Mouse (Mus musculus): ENCODE results near the gene Mst1.

The Mst1 gene

DNA sequence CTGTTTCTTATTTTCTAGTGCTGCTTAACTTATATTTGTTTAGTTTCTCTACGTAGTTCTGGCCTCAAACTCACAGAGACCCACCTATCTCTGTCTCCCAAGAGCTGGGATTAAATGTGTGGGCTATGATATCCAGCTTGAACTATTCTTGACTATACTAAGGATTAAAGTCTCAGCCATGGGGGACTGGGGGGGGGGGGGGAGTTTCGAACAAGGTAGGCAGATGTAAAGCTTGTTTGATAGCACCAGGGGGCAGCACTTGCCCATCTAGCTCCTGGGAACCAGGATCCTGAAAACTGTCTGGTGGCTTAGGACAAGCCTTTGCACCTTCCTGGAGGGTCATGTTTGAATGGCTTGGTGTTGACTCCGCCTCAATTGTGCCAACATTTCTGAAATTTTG is 15.3 kb downstream of the Mst1 start:
- no peak for DNase-seq (ENCODE audit: low read depth in 1 of 2, low spot score in 2 of 2)

DNA sequence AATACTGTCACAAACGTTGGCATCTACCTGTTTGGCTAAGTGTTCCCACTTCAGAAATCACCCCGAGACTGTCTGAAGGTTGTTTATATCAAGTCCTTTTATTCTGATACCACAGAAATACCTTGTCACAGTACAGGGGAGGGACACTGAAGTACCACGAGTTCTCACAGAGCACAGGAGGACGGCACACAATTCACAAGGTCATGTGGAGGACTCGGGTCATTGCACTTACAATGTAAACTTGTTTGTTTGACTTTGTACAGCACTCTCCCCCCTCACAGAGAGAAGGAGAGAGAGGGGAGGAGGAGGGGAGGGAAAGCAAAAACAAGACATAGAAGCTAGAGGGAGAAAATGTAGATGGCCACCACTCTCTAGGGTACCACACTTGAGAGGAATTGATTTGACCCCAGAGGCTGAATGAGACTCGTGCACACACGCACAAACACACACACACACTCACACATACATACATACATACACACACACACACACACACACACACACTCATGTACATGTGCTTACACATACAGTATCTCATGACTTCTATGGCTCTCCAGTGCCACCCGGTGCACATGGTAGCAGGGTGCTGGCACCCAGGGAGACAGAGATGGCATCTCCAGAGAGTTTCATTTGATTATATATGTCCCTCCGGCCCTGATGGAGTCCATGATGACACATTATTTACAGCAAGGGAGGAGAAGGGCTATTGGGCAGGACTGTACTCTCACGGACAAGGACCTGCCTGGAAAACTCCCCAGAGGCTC is 15.9 kb downstream of the Mst1 start:
- DNase-seq (ENCODE audit: low read depth in 1 of 2, low spot score in 2 of 2) = no peak

DNA sequence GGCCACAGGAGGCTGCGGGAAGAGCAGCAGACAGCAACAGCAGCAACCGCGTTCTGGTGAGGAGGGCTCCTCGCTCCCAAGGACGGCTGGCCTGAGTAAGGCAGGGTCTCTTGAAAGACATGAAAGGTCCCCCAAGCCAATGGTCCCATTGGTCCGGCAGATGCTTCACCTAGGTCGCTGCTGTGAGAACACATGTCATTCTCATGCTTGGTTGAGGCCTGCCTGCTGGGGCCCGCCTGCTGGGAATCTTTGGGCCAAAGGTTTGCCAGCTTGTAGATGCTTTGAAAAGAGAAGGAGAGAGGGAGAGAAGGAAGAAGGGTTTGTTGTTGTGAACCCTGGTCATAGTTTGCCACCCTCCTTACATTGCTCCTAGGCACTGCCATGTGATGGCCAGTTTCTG is 19.4 kb downstream of the Mst1 start:
- DNase-seq (ENCODE audit: low read depth in 1 of 2, low spot score in 2 of 2) = no peak

DNA sequence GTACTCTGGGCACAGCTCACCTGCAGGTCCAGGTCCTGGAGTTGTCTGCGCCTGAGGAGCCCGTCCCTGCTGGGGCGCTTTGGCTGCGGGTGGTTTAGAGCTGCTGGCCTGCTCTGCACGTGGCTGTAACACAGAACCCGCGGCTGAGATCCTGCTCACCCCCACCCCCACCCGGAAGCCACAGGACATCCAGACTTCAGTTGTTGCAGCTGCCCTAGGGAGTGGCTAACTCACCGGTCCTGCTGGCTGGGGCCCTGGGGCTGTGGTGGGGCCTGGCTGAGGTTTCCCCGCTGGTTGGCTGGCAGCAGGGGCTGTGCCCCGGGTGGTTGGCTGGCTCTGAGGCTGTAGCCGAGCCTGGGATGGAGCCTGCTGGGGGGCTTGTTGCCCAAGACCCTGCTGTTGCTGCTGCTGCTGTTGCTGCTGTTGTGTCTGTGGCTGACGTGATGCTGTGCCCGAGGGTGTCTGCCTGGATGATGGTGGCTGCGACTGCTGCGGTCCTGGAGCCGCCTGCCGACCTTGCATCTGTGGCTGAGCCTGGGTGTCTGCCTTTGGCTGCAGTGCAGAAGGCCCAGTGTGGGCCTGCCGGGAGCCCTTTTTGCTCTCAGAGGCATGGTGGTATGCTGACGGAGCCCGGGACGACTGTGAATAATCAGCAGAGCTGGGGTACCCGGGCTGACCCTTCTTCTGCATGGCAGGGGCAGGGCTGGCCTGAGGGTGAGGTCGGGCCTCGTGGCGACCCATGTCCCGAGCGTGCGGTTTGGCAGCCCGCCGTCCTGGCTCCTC is 24.7 kb downstream of the Mst1 start:
- DNase-seq (ENCODE audit: low read depth in 1 of 2, low spot score in 2 of 2) = no peak

DNA sequence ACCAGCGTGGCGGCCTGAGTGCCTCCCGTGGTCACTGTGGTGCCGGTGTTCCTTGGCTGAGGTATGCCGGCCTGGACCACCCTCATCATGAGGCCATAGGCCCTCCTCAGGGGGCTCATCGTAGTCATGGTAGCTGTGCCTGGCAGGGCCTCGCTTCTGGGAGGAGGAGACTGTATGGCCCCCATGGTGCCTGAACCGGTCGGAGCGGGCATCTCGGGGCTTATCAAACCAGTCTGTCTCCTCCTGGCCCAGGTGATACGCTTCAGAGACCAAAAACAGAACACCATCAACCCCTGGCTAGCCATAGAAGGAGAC is 25.3 kb downstream of the Mst1 start:
- DNase-seq (ENCODE audit: low read depth in 1 of 2, low spot score in 2 of 2) = no peak

DNA sequence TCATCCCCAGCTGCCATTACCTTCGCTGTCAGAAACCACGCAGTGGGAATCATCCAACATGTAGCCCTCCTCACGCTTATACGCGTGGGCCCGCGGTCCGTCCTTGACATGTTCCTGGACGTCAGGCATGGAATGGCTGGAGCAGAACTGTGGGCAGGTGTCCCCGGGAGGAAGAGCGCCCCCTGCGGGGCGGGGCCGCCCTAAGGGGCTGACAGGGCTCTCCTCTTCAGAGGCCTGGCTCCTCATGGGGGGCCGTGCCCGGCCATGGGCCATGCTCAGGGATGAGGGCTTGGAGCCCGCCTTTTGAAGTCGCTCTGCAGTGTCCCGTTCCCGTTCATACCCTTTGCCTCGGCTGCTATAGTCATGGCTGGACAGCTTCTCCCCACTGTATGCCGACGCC is 25.9 kb downstream of the Mst1 start:
- DNase-seq (ENCODE audit: low read depth in 1 of 2, low spot score in 2 of 2) = no peak

DNA sequence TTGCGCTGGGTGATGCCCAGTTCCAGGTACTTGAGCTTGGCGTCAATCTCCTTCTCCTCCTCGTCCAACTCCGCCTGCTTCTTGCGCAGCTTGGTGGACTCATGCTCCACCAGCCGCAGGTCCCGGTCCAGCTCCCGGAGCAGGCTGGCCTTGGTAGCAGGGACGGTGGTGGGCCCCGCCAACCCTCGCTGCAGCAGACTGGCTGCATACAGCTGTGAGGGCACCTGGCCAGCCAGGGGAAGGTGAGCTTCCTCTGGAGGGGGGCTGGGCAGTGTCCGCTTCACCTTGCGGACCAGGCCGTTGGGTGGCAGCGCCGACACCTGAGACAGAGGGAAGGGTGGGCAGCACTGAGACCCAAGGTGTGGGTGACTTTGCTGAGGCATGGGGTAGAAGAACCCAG is 27.6 kb downstream of the Mst1 start:
- DNase-seq (ENCODE audit: low read depth in 1 of 2, low spot score in 2 of 2) = no peak

DNA sequence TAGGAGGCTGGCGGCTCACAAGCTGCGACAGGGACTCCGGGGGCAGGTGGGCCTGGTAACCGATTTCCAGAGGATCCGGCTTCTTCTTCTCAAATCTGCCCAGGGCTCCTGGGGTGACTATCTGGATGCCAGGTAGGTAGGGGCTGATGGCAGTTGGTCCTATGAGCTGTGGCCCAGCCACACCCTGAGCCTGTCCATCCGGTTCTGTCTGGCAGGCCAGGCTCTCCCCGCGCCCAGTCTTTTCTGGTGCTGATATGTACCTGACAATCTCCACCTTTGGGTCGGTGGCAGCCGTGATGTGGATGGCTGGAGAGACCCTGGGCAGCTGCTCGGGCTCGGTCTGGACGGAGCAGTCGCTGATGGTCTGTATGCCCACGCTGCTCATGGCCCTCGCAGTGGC is 29.9 kb downstream of the Mst1 start:
- DNase-seq (ENCODE audit: low read depth in 1 of 2, low spot score in 2 of 2) = no peak

DNA sequence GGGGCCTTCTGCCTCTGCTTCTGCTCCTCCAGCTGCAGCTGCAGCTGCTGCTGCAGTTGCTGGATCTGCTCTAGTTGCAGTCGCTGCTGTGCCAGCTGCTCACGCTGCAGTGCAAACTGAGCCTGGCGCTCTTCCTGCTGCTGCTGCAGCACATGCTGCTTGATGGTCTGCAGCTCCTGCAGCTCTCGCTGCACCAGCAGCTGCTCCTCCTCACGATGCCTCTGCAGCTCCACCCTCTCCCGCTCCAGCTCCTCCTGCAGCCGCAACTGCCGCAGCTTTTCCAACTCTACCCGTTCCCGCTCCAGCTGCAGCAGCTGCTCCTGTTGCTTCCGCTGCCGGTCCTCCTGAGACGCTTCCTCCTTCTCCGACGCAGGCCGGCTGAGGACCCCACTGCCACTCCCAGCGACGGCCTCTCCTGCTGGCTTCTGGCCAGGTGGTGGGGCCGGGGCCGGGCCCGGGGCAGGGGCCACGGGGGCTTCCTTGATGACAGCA is 30.9 kb downstream of the Mst1 start:
- DNase-seq (ENCODE audit: low read depth in 1 of 2, low spot score in 2 of 2) = no peak

DNA sequence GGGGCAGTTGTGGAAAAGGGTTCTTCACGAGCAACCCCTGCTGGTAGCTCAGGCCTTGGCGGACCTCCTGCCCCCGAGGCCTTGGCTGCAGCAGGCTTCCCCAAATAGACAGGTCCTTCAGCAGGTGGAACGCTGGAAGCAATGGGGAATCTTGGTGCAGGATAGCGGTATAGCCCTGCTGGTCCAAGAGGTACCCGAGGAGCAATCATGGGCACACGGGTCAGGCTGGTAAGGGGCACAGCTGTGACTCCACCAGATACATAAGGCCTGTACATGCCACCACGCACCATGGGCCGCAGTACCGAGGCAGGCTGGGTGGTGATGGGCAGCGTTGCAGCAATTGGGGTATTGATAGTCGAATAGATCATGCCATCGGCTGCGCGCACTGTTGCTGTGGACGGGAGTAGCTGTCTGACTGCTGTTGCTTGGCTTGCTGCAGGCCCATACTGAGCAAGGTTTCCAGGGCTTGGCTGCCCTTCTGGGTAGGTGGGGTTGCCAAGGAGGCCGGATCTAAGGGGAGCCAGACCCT is 31.4 kb downstream of the Mst1 start:
- DNase-seq (ENCODE audit: low read depth in 1 of 2, low spot score in 2 of 2) = no peak

DNA sequence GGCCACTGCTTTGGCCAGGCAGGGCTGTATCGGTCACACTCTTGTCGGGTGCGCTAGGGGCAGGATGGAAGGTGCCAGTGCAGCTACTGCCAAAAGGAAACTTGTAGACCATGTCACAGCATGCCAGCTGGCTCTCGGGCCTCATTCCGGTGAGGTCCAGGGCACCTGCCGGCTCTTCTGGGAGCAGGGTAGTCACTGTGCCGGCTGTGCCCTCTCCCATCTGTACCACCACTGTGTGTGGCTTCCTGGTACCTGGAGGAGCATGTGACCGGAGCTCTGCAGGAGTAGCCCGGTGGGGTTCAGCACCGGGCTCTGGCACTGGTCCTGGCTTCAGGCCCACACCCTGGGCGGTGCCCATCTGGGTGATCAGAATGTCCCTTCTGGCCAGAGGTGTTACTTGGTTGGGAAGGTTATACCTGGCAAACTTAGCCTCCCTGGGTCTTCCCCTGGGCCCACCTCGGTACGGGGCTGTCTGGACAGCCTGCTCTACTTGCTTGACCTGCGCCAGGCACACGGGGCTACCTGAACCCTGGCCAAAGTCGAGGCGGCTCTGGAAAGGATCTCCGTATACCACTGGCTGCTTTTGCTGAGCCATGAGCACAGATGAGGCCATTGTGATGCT is 32.6 kb downstream of the Mst1 start:
- DNase-seq (ENCODE audit: low read depth in 1 of 2, low spot score in 2 of 2) = no peak

DNA sequence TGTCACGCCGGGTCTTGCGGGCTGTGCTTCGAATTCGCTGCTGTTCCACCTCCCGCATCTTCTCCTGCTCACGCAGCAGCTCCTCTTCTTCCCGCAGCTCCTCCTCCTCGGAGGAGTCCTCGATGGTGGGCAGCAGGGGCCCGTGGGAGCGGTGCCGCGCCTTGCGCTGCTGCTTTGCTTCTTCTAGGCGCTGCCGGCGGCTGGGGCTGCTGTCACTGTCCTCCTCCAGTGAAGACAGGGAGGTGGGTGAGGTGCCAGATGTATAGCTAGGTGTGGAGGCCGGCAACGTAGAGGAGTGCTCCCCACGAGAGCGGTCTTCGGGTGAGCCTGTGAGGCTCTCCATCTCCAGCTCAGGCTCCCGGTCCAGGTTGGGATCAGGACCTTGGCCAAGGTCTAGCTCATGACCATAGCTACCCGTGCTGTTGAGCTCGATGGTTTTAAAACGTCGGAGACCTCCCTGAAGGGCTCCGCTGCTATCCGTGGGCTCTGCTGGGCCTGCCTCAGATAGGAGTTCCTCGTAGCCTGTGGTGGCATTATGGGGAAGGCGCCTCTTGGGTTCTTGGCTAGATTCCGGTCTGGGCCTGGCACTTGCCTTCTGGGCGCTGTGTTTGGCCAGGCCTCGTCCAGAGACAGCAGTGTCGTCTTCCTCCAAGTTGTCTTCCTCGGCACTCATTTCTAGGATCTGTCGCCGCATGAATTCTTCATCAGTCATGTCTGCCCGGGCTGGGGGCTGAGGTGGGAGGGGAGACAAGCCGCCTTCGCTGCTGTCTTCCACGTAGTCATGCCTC is 35.2 kb downstream of the Mst1 start:
- no peak for DNase-seq (ENCODE audit: low read depth in 1 of 2, low spot score in 2 of 2)

DNA sequence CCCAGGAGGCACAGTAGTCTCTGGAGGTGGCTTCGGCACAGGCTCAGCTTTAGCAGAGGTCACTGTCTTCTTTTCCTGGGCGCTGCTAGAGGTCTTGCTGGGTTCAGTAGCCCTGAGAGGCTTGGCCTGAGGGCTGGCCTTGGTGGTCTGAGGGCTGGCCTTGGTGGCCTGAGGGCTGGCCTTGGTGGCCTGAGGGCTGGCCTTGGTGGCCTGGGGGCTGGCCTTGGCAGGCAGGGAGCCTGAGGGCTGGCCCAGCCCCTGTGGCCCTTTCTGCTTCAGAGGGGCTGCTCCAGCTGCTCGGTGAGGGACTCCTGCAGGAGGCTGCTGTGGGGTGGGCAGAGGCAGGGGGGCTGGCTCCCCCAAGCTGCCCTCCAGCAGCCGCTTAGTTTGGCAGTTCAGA is 36.9 kb downstream of the Mst1 start:
- DNase-seq (ENCODE audit: low read depth in 1 of 2, low spot score in 2 of 2) = no peak

DNA sequence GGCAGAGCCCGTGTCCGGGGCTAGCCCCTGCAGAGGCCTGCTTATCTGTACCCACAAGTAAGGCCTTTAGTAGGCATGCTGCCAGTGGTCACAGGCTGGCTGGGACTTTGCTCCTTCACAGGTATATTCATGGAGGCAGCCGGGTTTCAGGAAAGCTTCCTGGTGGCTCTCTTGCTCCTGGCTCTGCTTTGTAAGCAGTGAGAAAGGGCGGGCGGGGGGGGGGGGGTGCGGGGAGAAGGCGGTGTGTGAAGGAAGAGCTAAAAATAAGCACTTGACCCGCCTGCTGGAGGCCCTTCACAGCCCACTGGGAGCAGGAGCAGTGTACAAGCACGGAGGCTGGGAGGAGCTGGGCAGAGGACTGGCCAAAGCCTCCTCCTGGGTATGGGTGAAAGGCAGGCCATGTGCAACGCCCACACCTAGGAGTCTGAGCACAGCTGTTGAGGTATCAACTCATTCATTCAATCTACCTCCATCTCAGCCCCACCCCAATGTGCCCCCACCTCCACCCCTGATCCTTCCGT is 39.7 kb downstream of the Mst1 start:
- DNase-seq (ENCODE audit: low read depth in 1 of 2, low spot score in 2 of 2) = no peak

DNA sequence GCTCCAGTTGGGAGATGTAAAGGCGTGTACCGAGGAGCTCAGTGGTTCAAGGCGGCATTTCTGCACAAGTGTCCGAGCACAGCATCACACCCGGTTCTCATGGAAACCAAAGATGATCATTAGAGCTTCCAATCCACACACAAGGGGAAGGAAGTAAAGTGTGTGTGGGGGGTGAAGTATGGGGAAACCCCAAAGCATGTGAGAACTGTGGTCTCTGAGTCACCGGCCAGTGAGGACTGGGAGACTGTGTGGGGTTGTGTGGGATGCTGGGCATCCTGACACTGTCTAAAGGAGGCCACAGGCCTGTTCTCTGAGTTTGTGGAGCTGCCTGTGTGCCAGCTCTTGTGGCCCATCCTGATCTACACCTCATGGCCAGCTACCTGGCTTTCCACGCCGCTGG is 40.4 kb downstream of the Mst1 start:
- peak; percentile 63 to 79 for DNase-seq (ENCODE audit: low read depth in 1 of 2, low spot score in 2 of 2)

DNA sequence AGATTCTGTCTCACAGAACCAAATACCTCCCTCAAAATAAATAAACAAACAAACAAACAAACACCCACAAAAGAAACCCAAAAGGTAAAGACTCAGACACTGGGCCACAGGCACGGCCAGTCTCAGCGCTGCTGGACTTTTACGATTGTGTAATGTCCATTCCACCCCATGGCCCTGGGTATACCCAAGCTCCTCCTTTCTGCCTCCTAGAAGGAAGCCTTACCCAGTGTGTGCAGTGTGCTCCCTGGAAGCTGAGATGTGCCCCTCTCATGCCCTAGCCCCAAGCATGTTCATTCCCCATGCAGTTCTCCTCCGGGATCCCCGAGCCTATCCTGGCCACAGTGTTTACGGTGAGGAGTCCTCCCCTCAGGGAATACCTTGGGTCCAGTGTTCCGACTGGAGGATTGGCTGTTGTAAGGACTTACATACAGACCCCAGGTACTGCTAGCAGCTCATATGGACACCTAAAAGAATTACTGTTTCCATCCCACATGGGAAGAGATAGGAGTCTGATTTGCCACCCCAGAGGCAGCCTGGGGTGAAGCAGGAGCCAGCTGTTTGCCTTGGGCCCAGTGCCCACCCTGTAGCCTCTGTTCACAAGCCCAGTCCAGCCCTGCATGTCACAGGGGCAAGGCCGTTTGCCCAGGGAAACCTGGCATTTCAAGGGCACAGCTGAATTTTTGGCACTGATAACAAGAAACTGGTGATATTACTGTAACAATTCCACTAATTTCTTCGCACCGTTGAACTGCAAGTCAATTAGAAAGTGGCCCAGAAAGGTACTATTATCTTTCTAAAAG is 41.1 kb downstream of the Mst1 start:
- no peak for DNase-seq (ENCODE audit: low read depth in 1 of 2, low spot score in 2 of 2)

DNA sequence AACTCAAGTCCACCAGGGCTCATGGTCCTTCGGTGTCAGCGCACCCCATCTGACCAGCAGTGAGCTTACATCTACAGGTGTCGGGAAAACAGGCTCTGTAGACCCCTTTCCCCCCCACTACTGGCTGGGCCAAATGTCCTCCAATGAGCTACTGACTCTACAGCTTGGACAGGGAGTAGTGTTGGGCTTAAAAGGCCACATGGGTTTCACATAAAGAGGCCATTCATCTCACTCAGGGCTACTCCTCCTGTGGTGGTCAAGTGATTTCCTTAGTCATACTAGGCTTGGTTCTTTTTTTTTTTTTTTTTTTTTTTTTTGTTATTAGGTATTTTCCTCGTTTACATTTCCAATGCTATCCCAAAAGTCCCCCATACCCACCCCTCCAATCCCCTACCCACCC is 43.7 kb downstream of the Mst1 start:
- DNase-seq (ENCODE audit: low read depth in 1 of 2, low spot score in 2 of 2) = no peak

DNA sequence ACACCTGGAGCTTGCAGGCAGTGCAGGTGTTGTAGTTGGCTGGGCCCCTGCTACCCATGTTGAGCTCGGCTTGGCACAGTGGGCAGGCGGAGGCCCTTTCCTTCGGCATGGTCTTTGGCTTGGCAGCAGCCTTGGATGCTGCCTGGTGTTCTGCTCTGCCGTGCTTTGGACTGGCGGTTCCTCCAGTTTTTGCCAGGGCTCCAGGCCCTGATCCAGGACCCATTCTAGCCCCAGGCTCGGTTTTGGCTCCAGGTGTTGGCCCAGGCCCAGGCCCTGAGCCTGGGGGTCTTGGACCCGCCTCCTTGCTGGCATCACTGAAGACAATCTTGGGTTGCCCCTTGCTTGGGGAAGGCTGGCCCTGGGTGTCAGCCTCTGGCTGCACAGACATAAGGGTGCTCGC is 45.5 kb downstream of the Mst1 start:
- DNase-seq (ENCODE audit: low read depth in 1 of 2, low spot score in 2 of 2) = no peak

DNA sequence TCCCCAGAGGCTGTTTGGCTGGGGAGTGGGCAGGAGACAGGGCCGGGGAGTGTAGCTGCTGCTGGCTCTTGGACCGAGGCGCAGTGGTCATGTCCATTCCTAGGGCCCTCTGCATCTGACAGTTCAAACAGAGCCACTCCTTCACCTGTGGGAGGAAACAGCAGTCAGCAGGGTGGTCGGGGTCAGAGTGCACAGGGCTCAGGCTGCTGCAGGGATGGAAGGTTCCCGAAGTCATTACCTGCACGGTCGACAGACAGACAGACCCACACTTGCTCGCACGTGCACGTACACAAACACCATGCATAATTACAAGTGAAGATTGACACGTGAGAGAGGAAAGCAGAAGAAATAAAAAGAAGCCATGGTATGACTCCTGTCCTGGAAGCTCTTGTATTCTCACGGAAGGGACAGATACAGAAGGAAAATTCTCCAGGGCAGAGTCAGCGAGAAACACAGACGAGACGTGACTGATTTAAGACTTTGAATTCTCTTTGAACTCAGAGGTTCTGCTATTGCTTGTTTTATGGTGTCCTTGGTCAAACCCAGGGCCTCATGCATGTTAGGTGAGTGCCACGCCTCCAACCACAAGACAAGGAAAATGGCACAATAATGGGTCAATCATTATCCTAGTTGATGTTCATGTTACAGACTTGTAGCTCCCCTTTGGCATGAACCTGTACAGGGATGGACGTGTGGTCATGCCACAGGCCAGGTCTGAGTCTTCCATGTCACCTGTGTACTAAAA is 46.4 kb downstream of the Mst1 start:
- no peak for DNase-seq (ENCODE audit: low read depth in 1 of 2, low spot score in 2 of 2)

DNA sequence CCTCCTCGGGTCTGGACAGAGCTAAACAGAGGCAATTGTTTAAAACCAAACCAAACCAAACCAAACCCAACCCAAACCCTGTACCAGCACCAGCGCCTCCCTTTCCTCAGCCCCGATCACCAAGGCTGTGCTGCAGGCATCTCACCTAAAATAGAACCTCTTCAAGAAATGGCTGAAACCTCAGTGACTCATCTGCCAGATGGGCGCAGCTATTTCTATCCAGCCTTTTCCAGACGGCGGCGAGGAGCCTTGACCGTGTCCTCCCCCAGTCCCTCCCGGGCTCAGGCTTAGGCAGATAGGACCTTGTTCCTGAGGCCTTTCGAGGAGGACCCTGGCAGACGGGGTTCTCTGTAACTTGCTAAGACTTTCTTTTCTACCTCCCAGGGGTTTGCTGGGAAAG is 48.0 kb downstream of the Mst1 start:
- DNase-seq (ENCODE audit: low read depth in 1 of 2, low spot score in 2 of 2) = no peak
